Mouse (Mus musculus) right cerebral cortex, adult 2 months (tissue): ENCODE measurements around the gene Tmem163.
A peak's percentile ranks its signal among the peaks of the same experiment; 100 is the strongest.

Experiments
- DNase-seq, 2 experiments: peaks; one replicate each; pipeline ENCODE4 v3.0.0; 2021 to 2022; ENCODE audit warnings: low spot score in 2 of 2

Tmem163 gene

DNA sequence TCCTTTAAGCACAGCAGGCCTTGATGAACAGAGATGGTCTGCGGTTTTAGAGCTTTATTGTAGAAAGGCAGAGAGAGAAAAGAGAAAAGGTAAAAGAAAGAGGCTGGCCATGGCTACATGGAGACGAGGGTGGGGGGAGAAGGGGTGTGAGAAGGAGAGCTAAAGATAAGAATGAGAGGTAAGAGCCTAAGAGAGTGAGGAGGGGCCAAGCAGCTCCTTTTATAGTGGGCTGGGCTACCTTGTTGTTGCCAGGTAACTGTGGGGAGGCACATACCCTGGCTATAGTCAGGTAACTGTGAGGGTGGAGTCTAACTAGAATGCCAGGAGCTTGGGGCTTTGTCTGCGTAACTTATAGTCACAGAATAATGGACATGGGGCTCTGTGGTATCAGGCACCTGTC, 110.7 kb downstream of the Tmem163 start:
- DNase-seq = no peak

DNA sequence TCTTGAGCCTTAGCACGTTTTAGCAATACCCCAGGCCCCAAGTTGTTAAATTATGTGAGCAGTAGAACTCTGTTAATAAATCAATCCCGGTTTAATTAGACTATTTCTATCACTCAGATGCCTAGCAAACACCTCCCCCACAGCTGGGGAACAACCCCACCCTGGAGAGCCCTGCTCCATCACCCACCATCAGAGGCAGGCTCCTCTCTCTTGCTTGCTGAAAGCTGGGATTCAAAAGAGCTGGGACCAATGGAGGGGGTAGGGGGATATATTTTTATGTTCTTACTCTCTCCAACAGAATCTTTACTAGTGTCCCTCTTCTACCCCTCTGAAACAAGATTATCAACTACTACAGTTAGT, 122.9 kb downstream of the Tmem163 start:
- no peak for DNase-seq

DNA sequence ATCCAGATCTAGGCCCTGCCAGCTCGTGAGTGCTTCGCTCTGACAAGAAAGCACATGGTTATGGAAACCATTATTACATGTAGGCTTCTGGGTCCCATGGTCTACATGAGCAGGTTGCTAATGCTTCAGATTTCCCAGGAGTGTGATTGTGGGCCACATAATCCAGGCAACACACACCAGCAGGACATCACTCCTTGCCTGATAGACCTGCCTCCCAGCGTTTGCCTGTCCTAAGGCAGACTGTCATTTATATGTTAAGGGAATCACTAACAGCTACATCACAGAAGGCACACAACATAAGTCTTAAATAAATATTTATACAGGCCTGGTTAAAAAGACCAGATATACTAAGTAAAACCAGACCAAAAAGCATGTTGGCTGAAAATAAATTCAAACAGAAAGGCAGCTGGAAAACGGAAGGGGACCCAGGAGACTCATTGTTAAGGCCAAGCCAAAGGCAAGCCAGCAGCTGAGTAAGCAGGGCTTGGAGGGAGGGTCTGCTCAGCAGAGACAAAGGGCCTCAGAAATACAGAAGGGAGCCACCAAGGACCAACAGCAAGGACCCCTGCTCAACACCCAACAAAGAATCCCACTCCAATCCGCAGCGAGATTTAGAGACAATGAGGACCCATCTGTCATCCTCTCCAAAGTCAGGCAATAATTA, 123.4 kb downstream of the Tmem163 start:
- no peak for DNase-seq

DNA sequence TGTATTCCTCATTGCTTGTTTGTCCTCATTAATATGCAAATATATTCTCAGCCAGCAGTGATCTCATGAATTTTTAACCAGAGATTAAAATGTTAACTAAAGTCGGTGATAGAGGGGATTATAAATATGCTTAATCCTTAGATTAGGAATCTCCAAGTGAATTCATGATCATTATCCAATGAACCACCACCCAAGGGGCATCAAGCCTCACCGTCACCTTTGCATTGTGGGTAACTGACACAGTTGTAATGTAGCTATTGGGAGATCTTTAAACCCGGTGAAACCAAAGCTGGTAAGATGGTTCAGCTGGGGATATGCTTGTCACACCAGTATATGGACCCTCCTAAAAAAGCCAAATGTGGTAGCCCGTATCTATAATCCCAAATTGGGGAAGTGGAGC, 131.3 kb downstream of the Tmem163 start:
- DNase-seq = no peak

DNA sequence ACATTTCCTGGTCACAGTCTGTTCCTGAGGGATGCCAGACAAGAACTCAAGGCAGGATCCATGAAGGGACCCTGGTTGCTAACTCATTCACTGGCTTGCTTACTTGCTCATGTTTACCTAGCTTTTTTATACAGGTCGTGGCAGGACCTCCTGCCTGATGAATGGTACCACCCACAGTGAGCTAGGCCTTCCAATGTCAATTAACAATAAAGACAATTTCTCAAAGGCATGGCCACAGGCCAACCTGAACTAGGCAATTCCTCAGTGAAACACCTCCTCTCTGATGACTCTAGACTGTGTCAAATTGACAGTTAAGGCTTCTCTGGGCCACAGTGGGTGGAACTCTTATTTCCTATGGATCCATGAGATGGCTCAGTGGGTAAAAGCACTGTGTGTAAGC, 136.6 kb downstream of the Tmem163 start:
- DNase-seq = no peak

DNA sequence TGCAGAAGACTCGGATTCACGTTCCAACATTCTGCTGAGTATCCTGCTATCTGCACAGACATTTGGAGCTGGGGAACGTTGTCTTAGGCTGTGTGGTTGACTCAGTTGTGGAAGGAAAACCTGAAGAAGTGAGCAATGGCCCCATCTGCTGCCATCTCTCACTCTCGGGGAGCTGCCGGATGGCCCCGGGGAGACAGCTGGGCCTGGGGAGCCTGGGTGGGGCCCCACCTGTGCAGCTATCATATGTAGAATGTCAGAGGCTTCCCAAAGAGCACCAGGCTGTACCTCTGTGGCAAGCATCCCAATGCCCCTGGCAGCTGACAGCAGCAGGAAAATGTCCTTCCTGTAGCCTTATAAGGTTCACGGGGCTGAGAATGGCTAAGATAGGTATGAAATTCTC, 137.4 kb downstream of the Tmem163 start:
- peak in 1 of 2 experiments; percentile 9 for DNase-seq

DNA sequence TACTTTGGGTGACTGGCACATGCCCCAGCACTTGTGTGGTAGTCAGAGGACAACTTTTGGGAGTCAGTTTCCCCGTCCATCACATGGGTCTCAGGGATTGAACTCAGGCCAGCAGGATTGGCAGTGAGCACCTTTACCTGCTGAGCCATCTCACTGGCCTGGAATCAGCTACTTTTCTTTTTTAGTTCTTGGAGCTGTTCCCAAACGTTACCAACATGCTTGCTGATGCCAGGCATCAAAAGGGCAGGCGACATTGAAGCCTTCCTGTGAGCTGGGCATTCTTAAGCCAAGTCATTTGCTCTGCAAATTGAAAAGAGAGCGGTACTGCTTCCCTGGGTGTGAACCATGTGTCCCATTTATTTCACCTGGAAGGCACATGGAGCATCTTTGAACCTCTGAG, 137.8 kb downstream of the Tmem163 start:
- no peak for DNase-seq

DNA sequence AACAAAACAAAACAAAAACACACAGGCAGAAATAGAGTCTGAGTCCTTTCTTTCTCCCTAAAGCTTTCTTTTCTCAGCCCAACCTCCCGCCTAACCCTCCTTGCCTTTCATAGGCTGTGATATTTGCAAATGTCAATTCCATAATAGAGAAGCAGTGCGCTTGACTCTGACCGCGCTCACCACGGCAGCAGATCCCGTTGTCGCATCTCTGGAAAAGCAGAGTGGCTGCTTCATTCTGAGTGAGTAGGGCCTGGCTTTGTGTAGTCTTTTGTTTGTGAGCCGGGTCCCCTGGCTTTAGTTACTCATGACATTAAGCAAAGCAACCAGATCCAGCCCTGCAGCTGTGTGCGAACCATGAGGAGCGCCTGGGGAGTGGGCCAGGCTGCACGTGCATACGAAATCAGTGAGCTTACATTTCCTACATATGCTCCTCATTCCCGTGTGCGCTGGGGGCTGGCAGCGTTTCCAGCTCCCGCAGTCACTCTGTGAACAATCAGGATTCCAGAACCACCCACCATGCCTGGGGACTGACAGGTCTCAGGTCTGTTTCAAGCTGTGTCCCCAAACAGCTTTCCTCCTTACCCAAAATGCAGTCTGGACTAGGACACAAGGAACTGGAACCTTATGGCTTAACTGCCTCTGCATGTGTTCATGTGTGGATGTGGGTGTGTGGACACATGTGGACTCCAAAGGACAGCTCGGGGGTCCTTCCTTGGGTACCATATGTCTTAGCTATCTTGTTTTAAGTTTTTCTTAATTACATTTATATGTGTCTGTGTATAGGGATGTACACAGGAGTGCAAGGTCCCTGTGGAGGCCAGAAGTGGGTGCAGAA, 141.9 kb downstream of the Tmem163 start:
- DNase-seq = peak; percentile 29 to 32

DNA sequence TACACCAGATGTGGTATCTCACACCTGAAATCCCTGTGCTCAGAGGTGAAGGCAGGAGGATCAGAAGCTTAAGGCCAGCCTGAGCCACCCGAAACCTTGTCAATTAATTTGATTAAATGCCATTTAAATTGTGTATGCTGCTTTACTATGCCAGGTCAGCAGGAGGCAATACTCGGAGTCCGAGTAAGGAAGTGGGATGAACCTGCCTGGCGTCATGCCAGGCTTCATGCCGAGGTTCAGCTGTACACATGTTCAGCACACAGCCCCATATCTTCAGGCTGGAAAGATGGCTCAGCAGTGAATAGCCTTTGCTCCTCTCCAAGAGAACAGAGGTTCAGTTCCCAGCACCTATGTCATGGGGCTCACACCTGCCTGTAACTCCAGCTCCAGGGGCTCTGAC, 142.9 kb downstream of the Tmem163 start:
- no peak for DNase-seq

DNA sequence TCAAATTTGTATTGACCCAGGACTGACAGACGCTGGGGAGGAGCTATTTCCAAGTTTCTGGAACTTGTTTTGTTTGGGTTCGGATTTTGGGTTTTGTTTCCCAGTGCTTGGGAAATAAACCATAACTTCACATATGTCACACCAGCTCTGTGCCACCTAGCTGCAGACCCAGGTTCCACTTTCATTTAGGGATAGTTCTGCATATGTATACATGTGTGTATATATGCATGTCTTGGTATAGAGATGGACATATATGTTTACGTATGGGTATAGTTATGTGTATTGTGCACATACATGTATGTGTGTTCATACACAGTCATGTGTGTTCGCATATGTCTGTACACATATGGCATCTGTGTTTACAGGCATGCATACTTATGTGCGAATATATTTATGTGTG, 147.6 kb downstream of the Tmem163 start:
- DNase-seq = no peak

DNA sequence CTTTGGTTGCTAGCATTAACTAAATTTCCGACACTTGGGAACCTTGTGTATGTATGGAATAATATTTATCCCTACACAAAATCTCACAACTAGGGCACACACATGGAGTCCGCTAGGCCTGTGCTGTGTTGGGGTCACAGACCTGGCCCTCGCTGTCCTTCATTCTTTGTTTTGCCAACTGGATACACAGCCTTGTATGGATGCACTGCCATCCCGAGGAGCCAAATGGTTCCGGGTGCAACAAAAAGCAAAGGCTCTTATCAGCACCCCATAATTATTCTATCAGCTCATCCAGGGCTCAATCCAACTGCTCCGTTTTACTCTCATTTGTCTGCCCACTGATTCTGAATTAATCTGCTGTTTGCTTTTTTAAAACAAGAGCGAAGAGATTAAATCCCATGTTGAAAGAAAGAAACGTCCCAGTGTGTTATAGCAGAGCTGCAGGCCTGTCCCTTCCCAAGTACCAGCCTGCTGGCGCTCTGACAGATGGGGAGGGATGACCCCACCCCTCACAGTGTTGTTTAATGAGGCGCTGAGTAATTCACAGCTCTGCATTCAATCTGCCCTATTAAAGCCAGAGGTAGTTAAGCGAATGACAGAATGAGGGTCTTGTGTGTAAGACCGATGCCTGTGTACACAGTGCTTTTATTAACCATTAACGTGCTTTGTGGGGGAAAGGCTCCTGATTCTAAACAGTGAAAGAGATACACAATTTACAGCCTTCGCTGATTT, 148.3 kb downstream of the Tmem163 start:
- no peak for DNase-seq

DNA sequence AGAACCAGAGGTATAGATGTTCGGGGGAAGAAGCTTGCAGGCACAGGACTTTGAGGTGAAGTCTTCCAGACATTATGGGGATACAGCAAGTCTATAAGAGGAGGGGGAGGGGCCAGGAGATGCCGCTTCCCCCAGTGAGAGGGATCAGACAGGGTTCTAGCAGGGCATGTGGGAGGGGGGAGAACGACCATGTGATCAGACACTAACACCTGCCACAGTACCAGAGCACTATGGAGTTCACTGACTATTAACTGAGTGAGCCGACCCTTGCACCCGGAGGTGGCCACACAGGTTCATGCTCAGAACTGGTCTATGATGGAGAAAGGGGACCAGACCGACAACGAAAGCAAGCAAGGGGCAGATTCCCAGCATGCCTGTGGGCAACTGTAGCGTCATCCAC, 156.0 kb downstream of the Tmem163 start:
- DNase-seq = no peak

DNA sequence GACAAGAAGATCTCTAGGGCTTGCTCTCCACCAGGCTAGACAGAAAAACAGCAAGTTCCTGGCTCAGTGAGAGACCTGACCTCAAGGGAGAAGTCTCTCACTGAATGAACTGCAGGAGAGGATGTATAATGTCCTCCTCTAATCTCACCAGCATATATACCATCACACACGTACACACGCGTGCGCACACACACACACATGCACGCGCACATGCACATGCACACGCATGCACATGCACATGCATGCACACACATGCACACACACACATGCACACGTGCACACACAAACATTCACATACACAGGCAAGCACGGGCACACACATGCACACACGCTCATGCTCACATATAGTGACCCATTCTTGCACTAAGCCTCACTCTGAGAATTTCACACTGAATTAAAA, 164.5 kb downstream of the Tmem163 start:
- DNase-seq = no peak

DNA sequence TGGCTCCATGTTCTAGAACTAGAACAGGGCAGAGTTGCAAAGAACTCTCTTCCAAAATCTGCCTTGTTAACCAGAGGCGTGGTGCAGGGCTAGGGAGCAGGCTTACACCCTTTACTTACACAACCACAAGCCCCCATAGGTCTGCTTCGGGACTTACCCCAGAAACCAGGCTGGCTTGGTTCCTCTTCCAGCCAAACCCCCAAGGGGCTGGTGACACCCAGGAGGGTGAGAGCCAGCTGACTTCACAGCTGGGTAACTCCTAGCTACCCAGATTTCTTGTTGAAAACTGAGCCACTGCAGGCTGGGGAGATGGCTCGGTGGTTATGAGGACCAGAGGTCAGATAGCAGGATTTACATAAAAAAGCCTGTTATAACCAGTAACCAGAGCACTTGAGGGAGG, 164.9 kb downstream of the Tmem163 start:
- no peak for DNase-seq

DNA sequence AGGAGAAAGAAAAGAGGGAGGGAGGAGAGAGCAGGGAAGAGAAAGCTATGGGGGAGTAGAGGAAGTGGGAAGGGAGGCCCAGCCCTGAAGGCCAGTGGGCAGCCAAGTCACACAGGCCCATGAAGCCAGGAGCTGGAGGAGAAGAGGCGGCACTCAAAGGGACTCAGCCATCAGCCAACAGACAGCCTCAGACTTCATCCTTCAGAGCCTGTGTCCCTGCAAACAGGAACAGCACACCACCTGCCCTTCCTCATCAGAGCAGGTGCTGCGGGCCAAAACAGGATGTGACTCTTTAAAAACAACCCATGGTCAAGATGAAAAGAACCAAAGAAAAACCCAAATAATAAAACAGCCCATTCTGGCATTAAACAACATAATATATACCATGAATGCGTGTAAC, 165.7 kb downstream of the Tmem163 start:
- DNase-seq = no peak

DNA sequence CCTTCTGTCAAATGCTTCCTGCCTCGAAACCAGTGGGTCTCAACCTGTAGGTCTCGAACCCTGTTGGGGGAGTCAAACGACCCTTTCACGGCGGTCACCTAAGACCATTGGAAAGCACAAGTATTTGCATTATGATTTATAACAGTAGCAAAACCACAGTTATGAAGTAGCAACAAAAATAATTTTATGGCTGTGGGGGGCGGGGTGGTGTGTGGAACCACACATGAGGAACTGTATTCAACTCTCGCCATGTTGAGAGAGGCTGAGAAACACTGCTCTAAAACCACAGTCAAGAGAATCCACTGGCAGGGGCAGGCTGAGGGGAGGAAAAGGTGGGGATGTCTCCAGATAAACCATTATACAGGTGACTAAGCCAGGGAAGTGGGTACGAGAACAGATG, 166.2 kb downstream of the Tmem163 start:
- DNase-seq = no peak

DNA sequence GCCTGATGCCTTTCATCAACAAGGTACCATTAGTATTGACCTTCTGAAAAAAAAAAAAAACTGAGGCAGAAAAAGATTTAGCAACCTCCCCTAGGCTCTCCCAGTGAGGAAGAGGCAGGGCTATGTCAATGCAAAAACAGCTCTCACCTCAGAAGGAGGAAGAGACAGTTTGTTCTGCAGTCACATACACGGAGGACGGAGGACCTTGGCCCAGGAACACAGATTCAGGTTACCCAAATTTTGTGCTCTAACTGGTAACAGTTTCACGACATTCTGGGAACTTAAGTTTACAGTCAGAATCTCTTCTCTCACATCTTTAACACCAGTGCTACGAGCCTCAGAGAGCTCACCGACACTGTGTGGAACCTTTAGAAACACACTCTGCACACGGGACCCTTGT, 166.6 kb downstream of the Tmem163 start:
- DNase-seq = no peak

DNA sequence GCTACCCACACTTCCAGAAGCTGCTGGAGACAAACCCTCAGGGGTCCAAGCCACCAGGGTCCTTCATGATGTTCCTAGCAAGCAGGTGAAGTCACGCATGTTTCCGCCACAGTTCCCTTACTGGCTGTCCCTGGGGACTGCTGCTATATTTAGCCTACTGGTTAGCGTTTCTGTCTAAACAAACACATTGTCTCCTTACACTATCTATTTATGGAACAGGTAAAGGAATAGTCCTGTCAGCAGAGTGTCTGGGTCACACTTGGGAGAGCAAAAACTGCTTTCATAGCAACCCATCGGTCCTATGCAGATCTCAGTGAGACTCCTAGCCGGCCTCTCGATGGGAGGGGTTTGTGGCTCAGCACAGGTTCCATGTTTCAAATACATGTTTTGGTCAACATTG, 168.0 kb downstream of the Tmem163 start:
- no peak for DNase-seq

DNA sequence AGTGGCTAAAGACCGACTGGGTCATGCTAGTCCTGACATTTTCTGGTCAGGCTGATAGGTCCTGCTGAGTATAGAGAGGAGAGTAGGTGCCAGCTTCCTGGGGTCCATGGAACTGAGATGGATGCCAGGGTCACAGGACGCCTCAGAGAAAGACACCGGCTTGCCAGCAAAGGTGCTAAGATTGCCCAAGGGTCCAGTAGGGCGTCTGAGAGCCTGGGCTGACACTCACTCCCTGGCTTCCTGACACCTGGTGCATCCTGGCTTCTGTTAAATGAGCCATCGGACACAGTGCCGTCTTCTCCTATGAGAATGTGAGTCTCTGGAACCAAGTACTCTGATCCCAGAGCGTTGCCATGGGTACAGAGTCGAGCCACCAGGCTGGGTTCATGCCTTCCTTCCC, 170.4 kb downstream of the Tmem163 start:
- DNase-seq = no peak

DNA sequence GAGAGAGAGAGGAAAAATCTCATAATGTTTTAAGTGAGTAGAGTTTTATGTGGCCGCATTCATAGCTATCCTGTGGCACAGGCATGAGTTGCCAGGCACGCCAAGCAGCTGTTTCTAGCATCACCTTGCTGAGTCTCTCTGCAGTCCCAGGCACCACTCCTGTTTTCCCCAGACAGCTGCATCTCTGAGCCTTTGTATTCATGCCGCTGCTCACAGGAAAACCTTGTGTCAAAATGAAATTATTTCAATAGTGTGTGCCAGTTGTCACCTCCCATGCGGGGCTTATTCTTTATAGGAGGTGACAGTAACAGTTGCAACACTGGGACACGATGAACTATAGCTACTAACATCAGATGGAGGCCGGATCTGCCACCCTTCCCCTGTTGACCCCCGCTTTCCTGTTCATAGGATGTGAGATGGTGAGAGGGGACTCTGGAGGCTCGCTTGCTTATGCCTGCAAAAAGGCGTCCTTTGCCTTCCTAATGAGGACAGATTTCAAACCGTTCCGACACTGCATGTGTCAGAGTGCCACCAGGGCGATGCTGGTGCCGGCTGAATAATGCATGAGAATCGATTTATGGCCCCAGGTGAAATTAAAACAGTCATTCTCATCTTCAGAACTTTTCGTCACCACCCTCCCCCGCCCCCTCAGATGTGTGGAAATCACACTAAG, 171.1 kb downstream of the Tmem163 start:
- DNase-seq = no peak

DNA sequence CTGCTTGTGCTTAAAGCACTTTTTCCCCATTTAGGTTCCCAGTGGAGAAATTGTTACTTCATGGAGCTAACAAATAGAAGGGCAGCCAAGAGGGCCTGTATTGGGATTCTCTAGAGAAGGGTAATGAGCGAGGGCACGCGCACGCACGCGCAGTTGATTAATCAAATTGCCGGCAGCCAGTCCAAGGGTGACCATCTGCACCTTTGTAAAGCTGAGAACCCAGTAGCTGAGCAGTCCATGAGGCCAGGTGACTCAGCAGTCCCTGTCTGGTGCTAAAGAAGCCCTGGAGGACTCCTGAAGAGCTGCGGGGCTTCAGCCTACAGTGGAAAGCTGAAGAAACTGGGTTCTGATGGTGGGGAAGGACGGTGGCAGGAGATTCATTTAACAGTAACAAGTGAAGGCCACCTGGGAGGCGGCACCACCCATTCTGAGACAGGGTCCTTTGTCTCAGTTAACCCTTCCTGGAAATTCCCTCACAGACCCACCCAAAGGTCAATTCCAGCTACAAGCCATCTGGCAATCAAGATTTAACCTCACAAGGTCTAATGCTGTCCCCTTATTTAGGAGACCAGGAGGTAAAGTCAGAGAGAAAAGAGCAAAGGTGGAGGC, 172.2 kb downstream of the Tmem163 start:
- no peak for DNase-seq

DNA sequence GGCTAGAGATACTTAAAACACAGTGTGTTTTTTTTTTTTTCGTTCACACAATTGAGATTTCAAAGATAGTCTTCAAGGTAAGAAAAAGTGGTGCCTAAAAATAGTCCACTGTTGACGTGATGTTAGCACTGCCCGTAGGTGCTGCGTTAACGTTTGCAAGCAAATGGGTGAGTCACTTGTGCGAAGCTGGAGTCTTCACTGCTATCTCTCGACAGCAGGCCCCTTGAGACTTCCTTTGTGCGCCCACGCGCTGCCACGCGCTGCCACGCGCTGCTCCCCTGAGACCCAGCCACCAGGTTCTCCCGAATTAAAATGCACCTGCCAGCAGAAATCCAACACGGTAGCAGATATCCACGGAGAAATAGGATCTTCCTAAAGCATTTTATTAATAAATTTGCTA, 178.6 kb downstream of the Tmem163 start:
- peak in 1 of 2 experiments; percentile 50 for DNase-seq
